Mouse (Mus musculus): ENCODE results near the gene Ino80b. TPM values are rescaled to one million over a fixed set of nuclear protein-coding genes. Genes with fewer than 3 reads are reported as not detected.

Ino80b gene
- 10 to 100 TPM; 11.9 to 15.7 TPM for total RNA-seq (2021)
- long read RNA-seq, experiment 1, transcript Ino80b-202 (5 exons, 1,503 nt) = major isoform, 13 of 13 reads
- long read RNA-seq, experiment 1, partial matches to known transcripts = 0 of 13 reads
- long read RNA-seq, experiment 1, other reads (novel, unspliced or antisense) = 0 of 13 reads
- long read RNA-seq, experiment 2, transcript Ino80b-202 (5 exons, 1,503 nt) = major isoform, 5 of 5 reads
- long read RNA-seq, experiment 2, partial matches to known transcripts = 0 of 5 reads
- long read RNA-seq, experiment 2, other reads (novel, unspliced or antisense) = 0 of 5 reads

DNA sequence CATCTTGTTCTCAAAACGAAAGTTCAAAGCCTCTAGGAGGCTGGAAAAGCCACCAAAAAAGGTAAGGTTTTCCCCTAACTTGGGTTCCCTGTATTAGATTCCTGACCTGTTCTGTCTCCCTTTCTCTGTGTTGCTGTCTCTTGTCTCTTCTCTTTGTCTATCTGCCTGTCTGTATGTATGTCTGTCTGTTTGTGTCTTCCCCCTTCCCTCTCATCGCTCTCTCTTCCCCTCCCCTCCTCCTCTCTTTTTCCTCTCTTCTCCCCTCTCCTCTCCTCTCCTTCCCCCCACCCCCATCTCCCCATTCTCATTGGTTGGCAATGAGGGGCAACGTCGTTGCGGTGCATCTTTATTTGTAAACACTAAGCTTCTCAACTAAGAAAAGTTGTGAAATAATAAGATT lies at the start of gene Ino80b:
Gene Ino80b, minus strand, starts transcription at position 101 of the 400 bp plus-strand sequence.
- no peak for DNase-seq

DNA sequence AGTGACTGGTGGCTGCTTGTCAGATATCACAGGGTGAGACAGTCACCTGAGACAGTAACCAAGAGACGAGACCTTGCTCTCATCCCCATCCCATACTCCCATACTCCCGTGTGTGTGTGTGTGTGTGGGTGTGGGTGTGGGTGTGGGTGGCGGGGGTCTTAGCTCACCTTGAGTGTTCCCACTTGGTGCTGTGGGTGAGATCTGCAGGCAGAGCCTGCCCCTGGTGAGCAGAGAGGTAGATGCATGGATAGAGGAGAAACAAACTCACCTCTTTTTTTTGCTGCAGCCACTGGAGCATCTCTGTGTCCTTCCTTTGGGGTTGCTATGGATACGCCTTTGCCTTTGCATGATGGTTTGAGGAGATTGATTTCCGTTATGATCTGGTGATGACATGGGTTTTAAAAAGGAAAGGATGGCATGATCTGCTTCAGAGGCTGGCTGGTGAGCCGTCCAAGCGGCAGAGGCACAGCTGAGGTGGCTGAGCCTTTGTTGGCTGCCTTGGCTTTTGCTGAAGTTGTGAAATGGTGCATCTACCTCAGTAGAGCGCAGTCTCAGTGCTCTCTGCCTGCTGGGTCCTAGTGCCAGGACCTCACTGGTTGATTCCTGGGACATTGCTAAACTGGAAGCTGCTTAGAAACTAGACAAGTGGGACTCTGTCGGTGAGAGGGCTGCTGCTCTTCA lies 47.1 kb upstream of the Ino80b start:
- DNase-seq = no peak

DNA sequence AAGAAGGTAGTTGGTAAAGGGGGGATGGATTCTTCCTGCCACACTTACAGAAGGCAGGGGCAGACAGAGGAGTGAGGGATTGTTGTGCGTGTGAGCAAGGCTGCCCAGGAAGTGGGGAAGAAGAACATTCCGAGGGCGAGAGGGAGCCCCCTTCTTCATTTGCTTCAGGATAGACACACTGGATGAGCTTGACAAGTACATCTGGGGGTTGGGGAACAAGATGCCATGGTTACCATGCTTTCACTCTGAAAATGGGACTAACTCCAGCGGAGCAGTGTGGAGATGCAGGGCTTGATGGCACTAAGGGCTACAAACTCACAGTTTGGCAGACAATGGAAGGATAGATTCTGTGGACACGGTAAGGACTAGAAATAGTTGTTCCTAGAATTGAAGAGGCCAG lies 45.8 kb upstream of the Ino80b start:
- DNase-seq = no peak

DNA sequence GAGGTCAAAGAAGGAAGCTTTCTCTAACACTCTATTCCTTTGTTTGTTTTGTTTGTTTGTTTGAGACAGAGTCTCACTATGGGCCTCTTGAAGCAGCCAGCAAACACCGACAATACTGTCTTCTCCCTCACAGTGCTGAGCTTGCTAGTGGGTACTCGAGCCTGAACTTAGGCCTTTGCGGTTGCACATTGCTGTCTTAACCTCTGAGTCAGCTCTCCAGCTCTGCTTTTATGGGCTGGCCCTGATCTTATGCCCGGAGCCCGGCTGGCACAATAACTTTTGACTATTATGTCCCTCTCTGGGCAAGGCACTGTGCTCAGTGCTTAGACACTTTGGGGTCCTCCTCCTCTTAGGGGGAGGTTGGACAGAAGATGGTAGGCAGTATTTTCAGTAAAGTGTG lies 44.6 kb upstream of the Ino80b start:
- DNase-seq = no peak

DNA sequence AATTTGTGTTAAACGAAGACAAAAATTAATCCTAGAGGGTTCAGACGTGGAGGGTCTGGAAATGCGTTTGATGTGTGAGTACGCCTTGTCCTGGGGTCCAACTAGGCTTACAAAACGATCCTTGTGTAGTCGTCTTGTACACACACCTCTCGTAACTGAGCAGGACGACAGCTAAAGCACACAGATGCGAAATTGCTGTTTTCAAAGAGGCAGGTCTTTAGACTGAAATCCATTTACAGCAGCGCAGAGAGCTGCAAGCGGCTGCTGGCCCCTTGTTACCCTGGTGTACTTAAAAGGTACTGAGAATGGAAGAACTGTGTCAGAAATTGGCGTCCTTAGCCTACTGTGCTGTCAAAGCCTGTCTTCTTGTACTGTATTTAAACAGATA lies 41.0 kb upstream of the Ino80b start:
- DNase-seq = no peak

DNA sequence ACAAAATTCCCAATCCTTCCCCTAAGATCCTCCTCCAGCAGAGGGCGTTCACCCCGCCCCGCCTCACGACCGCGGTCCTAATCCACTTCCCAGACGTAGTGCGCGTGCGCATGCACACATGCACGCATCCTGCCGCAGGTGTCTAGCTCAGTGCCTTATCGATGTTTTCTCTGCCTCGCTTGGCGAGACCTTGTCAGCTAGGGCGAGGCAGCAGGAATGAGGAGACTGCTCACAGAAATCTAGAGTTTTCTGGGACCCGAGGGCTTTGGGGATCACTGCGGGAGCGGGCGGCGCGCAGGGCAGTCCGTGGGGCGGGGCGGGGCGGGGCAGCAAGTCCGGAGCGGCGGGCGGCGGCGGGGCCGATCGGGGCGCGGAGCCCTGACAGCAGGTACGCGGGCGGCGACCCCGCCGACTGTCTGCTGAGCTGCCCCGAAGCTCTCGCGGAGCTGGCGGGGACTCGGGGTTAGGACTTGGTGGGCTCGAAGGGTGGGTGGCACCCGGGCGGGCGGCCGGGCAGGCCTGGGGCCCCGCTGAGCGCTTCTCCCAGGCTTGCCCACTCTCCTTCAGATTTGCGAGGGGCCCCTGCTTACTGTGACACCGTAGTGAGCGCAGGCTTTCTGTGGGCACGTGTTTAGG lies 40.5 kb upstream of the Ino80b start, which contains the start of gene Dctn1:
Gene Dctn1, plus strand, starts transcription at position 314 of the 636 bp plus-strand sequence.
- peak; percentile 96 to 98 for DNase-seq

DNA sequence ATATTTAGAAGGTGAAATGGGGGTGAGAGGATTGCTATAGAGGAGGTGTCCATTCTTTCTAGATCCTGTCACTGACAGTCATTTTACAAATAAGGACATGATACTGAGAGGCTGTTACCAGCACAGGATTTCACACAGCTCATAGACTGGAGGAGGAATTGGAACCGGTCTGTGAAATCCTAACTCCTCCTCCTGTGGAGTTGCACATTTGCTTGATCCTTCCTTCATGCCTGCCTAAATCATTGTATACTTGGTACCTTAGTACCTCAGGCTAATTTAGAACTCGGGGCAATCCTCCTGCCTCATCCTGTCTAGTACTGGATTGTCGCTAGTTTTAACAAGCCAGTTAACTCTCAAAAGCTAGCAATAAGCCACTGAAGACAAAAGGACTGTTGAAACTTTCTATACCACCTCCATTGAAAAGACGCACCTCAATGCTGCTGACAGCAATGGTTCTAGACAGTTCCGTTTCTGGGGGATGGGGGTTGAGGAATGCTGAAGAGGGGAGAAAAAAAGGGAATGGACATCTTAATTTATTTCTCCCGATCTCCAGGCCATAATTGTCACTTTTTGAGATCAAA lies 39.9 kb upstream of the Ino80b start:
- DNase-seq = no peak

DNA sequence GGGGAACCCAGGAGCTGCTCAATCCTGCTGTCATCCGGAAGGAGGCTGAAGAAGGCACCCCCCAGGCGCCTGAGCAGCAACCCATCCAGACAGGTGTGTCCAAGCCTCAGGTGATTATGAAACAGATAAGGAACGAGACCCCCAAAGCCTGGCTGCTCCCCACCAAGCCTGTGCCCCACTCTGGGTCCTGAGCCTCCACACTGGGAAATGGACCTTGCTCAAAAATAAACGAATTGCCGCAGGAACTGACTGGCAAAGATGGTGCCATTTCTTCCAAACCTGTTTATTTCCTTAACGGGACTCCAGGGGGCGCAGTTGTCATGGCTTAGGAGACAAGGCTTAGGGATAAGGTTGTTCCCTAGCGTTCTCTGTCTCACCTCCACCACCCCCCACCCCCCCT lies 37.5 kb upstream of the Ino80b start:
- DNase-seq = peak; percentile 44 to 71

DNA sequence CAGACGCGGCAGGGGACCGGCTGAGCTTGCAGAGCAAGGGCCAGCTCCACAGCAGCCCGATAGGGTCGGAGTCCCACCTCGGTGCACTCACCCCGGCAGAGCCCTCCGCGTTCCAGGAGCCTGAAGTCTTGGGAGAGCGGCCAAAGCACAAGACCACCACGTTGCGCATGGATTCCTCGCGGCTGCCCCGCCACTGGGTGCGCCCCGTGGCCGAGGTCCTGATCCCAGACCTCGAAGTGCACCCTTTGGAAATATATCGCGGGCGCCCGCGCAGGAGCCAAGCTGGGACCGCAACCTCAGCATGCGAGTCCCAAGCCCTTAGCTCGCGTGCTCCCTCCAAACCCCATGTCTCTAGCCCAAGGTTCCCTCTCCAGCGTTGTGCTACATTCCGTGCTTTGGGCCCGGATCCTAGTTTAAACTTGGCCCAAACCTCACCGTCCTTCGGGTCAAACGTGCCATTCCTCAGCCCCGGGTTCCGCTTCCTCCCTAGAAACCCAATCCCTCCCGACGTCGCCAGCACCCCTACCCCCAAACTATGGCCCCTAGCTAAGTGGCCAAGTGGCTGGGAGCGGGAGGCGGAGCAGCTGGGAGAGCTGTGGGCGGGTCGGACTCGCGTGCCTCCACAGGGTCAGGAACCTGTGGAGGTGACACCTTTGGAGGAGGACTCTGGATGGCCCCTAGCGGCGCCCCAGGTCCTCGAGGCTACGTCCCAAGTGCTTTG lies 36.9 kb upstream of the Ino80b start:
- peak; percentile 57 to 62 for DNase-seq

DNA sequence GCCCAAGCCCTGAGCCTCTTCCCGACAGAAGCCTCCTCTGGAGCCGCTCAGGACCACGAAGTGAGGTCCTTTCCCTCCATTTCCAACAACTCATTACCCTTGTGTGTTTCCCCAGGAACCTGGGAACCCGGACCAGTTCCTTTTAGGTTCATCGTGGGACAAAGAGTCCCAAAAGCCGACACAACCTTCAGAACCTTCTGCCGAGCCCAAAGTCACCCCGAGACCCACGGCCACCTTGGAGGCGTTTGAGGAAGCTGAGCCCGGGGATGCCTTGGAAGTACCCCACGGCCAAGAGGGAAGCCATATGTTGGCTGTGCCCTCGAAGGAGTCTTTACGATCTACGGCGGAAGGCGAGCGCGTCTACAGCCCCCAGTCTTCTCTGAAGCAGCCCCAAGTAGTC lies 36.2 kb upstream of the Ino80b start:
- DNase-seq = no peak

DNA sequence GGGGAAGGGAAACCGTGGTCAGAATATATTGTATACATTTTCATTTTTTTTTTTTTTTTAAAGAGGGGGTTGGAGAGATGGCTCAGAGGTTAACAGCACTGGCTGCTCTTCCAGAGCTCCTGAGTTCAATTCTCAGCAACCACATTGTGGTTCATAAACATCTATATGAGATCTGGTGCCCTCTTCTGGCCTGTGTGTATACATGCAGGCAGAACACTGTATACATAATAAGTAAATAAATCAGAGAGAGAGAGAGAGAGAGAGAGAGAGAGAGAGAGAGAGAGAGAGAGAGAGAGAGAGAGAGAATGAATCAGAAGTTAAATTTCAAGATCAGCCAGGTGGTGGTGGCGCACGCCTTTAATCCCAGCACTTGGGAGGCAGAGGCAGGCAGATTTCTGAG lies 34.2 kb upstream of the Ino80b start:
- peak; percentile 33 to 60 for DNase-seq

DNA sequence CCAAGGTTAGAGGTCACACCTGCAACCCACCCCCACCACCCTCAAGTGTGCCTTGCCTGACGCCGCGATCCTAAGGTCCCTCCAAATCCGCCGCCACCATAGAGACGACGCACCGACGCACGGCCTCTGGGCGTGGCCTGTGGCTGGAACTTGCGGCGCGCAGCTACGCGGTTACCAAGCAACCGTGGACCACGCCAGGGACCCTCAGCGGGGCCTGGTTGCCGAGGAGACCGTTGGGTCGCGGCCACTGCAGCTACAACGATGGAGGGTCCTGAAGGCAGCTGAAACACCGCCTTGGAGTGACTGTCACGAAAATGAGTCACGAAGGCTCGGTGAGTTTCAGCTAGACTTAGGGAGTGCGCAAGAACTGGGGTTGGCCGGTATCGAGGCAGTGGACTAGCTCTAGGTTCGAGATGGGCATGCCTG lies 31.0 kb upstream of the Ino80b start, which contains the start of the genes Wdr54 and 1700003E16Rik:
Gene Wdr54, minus strand, starts transcription at position 139 of the 426 bp plus-strand sequence.
Gene 1700003E16Rik, plus strand, starts transcription at position 146 of the 426 bp plus-strand sequence.
- DNase-seq = peak; percentile 66 to 79

DNA sequence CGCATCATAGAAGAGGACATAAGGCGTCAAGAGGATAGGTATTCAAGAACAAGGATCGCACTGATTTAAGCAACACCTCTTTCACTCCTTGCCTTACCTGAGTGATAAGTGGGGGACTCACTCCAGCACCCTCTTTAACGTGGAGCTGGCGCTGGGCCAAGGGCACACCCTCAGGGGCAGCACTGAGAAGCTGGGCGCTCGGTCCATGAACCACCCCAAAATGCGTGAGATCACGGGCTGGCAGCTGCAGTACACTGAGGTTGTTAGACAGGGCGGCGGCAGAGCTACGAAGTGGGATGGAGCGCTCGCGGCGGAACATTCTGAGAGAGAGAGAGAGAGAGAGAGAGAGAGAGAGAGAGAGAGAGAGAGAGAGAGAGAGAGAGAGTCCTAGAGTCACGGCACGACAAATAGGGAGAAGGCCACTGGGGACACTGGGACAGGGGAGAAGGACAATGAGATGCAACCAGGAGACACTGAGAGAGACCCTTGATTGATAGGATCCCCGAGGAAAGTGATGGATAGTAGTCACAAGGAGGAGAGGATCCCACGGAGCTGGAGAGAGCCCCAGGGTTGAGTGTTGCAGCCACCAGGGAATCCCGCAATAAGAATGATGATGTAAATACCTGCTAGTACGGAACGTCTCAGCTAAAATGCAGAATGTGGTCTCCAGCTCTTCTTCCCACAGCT lies 30.5 kb upstream of the Ino80b start:
- peak in 1 of 2 experiments; percentile 28 for DNase-seq

DNA sequence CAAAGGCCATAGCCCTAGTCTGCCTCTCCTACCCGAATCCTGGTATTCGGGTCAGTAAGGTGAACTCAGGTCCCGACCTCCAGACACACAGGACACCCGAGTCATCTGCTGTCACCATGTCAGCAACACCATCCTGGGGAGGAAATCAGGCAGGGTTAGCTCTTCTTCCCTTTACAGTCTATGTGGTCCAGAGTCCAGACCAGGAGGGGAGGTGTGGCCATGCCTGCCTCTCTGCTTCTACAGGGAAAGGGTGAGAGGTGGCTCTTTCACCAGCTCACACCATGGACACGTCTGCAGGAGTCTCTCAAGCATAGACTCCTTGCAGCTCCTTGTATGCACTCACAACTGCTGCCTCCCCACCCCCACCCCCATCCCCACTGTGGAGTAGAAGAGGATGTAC lies 28.3 kb upstream of the Ino80b start:
- no peak for DNase-seq

DNA sequence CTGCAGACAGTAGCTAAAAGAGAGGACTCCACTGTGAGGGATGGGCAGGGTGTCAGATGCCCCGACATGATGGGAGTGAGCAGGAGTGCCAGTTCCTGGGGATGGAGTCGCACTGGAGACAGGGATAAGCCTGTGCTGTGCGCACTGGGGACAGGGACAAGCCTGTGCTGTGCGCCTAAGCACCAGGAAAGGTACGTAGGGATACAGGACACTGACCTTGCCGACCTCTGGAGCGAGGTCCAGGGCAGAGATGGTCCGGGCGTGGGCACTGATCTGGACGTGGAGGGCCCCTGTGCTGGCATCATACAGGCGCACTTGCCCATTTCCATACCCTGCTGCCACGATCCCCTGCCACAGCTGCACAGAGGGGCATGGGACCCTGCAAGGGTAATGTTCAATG lies 27.8 kb upstream of the Ino80b start:
- no peak for DNase-seq

DNA sequence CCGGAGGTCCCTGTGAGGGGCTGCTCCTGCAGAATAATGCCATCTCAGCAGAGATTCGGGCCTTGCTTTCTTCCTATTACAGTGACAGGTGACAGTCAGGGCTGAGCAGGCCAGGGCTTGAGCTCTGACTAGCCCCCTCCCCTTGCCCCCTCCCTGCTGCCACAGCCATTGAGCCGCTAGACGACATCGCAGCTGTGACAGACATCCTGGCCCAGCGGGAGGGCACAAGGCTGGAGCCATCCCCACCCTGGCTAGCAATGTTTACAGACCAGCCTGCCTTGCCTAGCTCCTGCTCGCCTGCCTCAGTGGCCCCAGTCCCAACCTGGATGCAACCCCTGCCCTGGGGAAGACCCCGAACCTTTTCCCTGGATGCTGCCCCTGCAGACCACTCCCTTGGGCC lies 26.5 kb upstream of the Ino80b start:
- no peak for DNase-seq

DNA sequence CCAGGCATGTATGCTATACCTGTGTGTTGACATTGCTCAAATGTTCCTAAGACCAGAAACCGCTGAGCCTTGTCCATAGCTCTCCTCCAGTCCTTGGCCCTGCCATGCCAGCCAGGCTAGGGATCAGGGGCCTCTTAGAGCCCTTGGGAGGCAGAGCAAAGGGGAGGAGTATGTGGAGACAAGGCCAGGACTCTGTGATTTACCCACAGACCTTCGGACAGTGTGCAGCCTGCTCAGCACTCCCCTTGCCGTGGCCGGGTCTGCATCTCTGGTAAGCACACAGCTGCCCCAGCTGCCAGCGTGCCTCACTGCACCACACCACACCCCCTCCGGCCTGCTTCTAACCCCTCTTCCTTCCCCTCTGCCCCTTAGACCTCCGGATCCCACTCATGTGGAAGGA lies 22.0 kb upstream of the Ino80b start:
- no peak for DNase-seq

DNA sequence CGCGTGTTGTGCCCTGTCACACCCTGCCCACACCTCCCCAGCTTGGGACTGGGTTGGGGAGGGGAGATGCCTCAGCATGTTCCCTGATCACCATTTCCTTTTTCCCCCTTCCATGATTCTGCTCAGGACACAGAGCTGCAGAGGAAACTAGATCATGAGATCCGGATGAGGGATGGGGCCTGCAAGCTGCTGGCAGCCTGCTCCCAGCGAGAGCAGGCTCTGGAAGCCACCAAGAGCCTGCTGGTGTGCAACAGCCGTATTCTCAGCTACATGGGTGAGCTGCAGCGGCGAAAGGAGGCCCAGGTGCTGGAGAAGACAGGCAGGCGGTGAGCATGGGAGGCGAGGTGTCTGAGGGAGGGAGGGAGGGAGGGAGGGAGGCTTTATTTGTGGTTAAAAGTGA lies 20.6 kb upstream of the Ino80b start:
- DNase-seq = no peak

DNA sequence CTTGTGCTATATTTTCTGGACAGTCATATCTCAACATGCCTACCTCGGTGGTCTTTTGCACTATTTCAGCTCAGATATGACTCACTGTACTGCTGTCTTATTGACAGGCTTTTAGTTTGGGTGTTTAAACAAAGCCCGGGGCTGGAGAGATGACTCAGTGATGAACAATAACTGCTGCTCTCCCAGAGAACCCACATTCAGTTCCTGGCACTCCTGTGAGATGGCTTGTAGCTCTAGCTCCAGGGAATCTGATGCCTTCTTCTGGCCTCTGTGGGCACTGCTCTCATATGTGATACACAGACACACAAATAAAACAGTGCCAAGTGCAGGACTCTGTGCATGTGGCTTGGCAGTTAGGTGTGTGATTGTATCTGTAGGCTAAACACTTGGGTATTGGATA lies 20.0 kb upstream of the Ino80b start:
- DNase-seq = no peak

DNA sequence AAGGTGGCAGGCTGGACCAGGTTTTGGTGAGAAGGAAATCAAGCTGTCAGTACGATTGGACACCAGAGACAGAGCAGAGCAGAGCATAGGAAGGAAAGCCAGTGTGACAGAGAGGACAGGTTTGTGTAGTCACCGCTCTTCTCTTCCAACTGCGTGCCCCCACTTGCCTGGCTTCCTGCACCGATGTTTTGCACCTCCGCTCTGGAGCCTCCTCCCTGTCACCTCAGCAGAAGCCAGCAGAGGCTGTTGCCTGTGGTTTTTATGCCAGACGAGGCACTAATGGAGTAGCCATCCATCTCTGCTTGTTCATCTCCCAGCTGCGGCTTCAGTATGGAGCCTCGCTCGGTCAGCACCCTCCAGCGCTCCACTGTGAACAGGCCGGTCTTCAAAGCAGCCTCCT lies 17.7 kb upstream of the Ino80b start:
- no peak for DNase-seq

DNA sequence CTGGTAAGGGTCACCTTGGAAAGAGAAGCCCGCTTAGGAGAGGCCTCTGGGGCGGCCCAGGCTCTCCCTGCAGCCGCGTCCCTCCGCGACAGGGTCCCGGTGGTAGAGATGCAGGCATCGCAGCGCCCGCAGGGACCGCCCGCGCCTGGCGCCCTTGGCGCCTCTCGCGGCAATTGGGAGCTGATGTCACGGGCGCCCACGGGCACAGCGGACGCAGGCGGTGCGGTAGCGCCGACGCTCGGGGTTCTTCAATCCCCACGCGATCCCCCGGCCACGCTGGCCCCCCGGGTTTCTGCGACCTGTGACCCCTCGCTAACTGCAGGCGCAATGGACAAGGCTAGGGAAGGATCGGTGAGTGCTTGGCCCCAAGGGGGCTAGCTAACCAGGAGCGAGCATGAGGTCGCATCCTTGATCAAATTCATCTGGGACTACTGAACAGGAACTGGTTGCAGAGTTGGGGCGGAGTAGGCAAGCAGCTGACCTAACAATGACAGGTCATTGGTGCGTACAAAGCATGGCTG lies 17.0 kb upstream of the Ino80b start:
- DNase-seq = peak in 1 of 2 experiments; percentile 33

Data from heart, adult 18-20 months (tissue).